Mouse (Mus musculus): ENCODE data around the gene Mettl13.

Gene Mettl13

DNA sequence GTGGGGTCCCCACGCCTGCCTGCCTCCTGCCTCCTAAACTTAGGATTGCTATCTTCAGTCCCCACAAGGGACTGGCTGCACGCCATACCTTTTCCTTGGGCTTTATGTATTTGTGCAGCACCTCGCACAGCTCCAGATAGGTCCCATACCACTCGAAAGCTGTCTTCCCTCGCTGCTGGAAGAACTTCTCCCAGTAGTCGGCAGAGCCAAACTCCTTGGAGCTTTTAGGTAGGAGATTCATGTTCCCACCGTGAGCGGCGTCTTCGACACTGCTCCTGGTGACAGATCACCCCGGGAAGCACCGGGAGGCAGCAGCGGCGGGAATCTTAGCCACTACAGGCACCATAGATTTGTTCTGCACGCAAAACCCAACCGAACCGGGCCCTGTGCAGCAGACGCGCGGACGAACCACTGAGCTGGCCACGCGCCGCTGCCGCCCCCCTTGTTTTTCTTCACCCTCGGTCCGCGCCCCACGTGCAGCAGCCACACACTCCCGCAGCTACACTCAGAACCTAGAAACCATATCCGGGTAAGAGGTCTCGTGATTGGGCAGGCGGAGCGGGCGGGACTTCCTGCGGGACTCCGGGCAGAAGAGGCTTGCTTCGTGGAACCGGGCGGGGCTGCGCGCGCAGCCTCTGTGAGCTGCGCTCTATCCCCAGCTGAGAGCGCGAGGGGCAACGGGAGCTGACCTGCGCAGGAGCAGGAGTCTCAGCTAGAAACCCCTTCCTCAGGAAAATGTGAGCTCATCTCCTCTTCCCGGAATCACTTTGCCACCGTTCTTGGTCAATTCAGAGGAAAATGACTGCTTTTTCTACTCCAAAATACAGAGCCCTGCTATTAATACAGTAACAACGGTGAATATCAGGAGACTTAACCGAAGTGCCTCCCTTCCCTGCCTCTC, at the start of gene Mettl13:
Gene Mettl13 (minus strand): TSS at position 536 of the 901 bp plus-strand sequence.
- DNase-seq, result peak; percentile 88

DNA sequence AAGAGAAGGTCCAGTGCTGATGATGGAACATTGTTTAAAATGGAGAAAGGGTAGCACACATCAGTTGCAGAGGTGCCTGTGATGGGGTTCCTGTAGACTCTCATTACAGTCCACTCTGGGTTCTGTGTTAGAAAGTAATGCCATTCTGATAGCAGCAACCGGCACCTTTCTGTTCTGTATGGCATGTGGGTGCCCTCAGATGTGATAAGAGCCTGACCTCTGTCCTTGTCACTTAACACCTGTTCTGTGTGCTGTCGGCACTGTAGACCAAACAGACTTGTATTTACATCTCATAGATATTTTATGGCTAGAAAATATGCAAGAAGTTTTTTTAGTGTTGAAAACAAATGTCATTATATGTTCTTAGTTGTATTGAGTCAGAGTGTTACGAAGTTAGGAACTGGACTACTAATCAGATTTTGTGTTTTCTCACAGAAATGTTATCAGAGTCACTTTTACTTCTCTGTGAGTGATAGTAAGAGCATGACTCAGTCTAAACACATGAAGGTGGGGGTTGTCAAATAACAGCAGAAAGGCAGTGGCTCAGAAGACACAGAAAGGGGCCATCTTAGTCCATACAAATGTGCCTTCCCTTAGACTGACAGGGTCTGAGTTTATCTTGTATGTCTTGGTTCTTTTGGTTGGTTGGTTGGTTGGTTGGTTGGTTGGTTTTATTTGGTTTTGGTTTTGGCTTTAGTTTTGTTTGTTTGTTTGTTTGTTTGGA, 49.2 kb upstream of the Mettl13 start:
- DNase-seq, result no peak

DNA sequence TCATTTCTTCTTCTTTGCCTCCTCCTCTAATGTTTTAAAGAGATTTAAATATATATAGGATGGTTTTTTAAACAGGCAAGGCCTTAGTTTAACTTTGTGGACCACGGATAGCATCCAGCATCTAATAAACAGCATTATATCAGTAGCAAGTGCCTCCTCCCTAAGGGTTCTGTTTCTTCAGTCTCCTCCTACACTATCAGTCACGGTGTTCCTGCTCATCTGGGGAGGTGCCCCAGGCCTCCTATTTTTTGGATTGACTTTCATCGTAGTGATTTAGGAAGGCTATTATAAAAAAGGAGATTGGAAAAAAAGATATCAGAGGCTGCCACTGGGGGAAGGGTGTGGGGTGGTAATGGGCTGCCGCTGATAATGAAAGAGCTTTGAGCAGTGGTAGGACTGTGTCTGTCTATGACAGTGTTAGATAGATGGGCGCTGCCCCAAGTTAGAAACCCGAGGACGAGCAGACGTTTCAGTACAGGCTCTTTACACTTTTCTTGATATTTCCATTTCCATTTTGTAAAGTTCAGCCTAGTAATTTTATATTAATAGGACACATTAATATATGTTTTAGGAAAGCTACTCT, 42.2 kb upstream of the Mettl13 start:
- no peak for DNase-seq

GRCm38 (mm10) chr1:162589443-162589842, 41.1 kb upstream of the Mettl13 start:
- DNase-seq, result no peak

DNA sequence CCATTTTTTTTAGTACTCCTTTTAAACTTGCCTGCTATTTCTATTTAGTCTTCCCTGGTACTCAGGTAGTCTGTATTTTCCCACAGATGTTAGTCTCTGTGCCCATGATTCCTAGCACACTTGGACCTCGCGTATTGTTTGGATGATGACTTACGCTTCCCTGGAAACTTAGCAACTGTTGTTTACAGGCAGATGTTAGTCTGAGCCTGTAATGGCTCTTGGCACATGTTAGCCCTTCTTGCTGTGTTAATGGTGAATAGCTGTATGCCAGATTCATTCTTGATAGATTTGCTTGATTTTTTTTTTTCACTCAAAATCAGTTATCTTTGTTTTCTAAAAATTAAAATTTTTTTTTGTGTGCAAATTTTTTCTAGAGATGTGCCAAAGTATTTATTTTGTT, 40.3 kb upstream of the Mettl13 start:
- no peak for DNase-seq

DNA sequence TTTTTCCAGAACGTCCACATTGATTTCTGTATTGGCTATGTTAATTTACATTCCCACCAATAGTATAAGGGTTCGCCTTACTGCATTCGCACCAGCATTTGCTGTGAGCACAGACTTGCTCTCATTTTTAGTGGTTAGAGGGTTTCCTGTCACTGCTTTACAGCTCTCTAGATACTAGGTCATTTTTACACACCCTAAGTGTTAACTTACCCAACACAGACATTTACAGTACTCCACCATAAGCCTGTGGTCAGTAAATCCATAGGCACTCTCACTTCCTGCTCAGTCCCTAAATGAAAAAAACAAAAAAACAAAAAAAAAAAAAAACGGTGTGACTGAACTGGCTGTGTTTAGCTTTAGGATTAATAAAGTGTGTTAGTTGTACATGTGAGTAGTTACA, 37.9 kb upstream of the Mettl13 start:
- DNase-seq, result no peak

DNA sequence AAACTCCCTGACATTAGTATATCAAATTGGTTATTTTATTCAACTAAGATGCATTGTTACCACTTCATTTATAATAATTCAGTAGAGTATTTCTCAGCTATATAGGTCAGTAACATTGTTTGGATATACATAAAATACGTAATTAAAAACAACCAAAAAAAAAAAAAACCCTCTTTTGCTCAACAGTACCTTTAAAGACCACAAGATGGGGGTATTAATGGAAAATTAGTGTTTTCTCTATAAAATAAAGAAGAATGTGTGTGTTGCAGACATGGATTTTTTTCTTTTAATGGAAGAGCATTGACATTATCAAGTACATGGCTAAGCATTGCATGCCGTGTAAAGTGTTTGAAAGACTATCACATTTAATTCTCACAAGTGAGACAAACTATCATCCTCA, 34.5 kb upstream of the Mettl13 start:
- no peak for DNase-seq

DNA sequence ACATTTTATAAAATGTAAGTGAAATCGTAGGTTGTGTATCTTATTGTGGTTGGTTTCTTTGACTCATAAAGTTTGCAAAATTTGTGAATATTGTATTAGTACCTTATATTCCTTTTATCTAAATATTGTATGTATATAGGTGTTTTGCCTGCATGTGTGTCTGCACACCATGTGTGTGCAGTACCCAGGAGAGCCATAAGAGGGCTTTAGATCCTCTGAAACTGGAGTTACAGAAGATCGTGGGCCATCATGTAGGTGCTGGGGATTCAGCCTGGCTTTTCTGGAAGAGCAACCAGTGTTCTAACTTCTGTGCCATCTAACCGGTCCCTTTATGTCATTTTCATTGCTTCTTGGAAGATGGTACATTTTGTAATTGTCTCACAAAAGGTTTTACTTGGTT, 26.7 kb upstream of the Mettl13 start:
- DNase-seq, result no peak

DNA sequence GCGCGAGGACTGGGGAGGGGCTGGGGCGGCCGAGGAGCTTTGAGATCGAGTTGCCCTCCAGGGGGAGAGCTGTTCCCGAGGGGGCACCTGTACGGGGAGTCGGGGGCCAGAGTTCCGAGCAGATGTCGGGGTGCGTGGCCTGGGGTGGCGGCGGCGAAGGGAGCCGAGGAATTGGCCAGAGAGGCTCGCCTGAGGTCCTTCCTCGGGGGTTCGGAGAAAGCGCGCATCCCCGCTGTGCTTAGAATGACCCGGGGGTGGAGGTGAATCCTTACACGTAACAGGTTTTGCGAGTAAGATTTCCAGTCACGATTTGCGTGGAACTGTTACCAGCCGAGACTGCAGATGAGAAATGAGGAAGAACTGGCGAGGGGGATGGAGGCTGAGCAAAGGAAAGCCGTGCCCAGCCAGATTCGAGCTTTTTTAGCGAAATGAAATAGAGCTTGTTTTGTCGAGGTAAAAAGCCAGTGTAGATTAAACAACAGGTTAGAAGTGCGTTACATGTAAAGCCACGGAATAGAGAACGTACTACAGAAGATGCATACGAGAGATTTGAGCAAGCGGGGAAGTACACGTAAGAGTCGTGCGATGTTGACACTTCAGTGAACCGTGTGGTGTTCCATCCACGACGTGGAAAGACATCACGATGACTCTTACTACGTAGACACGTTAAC, 22.7 kb upstream of the Mettl13 start:
- DNase-seq, result peak; percentile 39

- DNase-seq, result peak; percentile 93
Measured at GRCm38 (mm10) chr1:162570260-162570748, 22.0 kb upstream of the Mettl13 start, which contains the start of gene Vamp4. Gene Vamp4, plus strand, starts transcription at chr1:162570515.

DNA sequence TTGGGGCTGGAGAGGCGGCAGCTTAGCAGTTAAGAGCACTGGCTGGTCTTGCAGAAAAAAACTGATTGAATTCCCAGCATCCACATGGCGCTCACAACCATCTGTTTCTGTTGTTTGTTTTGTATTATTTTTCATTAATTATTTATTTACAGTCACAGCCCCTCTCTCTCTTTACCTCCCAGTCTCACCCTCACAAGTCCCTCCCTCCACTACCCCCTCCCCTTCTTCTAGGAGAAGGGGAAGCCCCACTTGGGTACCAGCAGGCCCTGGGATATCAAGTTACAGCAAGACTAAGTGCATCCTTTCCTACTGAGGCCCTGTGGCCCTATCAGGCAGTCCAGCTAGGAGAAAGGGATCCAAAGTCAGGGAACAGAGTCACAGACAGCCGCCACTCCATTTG, 19.0 kb upstream of the Mettl13 start:
- no peak for DNase-seq

- no peak for DNase-seq
Measured at GRCm38 (mm10) chr1:162564992-162565391, 16.6 kb upstream of the Mettl13 start.

- no peak for DNase-seq
Measured at GRCm38 (mm10) chr1:162563236-162563635, 14.9 kb upstream of the Mettl13 start.

DNA sequence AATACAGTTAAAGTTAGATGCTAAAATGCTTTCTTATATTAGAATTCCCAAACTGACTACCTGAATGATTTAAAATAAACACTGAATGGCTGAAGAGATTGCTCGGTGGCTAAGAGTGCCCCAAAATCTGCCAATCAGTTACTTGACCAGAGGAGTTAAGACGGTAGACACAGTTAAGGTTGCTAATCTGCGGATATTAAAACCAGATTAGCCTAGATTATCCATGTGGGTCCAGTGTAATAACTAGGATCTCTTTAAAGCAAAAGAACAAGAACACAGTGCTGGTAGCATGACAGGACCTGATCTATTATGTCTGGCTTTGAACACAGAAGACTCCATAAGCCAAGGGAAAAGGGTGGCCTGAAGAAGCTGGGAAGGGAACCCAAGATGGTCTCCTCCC, 5.8 kb upstream of the Mettl13 start:
- no peak for DNase-seq

DNA sequence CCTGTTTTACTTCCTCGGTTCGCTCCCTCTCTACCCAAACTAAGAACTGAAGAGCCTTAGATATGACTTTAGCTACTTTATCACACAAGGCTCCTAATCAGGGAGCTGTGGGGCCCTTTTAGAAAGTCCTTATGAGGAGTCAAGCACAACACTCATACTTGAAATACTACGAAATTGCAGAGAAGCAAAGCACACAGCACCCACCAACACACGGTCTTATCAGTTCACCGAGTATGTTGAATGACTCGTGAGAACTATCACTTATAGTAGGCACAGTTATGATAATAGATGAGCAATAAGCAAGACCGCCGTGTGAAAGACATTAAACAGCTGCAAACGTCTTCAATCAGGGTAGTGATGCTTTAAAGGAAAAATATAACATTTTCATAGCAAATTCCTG, 4.6 kb upstream of the Mettl13 start:
- DNase-seq, result no peak

DNA sequence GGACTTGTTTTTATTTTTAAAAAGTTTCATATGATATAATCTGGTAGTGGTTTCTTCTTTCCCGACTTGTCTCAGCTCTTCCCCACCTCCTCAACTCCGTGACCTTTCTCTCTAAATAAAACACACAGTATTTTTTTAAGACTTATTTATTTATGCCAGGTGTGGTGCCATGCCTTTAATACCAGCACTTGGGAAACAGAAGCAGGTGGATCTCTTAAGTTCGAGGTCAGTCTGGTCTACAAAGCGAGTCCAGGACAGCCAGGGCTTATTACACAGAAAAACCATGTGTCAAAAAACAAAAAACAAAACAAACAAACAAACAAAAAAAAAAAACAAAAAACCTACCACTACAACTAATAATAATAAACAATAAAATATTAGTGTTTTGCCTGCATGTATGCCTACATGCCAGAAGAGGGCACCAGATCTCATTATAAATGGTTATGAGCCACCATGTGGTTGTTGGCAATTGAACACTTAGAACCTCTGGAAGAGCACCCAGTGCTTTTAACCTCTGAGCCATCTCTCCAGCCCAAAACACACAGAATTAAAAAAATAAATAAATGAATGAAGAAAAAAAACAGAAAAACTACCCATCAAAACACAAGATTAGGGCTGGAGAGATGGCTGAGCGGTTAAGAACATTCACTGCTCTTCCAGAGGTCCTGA, 1.4 kb upstream of the Mettl13 start:
- DNase-seq, result no peak

DNA sequence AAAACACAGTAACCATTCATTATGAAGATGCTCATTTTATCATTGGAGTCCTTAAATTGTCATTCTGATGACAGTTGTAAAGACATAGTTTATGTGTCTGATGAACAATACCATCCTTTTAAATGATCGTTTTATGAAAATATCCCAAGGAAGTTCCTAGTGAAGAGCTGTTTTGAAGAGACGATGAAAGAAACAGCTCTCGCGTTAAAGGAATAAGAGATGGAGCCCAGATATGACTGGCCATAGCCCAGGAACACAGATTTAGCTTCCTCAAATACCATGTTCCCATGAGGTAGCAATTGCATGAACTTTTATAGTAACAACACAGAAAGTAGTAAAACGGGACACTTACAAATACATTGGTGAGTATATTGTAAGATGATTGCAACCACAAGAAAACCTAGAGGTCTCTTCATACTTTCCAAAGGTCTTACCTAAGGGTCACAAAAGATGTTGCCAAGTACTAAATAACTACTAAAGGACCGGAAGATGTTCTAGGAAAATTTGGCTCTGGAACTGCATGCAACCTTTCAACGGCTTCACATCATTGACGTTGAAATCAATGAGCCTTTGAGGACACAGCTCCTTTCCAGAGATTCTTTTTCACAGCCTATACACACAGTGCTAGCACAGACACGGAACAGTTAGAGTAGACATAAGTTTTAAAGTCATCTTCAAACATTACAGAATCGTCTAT, 714 bp upstream of the Mettl13 start:
- no peak for DNase-seq

DNA sequence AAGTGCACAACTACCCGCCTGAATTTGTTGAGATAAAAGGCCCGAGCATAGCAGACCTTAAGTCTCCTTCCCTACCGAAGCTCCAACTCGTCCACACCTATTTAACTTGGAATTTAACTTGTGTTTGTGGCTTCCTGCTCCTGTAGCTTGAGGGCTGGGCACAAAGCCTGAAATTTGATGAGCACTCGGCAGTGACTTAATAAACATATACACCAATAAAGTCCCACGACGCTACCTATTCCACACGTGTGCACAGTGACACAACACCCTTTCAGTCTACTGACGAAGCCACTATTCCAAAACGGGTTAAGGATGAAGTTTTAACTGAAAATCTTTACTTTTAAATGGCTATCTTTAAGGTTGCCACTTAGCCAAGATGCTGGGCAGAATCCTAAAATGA, 744 bp downstream of the Mettl13 start:
- no peak for DNase-seq

GRCm38 (mm10) chr1:162543231-162543630, 5.1 kb downstream of the Mettl13 start:
- DNase-seq, result no peak

DNA sequence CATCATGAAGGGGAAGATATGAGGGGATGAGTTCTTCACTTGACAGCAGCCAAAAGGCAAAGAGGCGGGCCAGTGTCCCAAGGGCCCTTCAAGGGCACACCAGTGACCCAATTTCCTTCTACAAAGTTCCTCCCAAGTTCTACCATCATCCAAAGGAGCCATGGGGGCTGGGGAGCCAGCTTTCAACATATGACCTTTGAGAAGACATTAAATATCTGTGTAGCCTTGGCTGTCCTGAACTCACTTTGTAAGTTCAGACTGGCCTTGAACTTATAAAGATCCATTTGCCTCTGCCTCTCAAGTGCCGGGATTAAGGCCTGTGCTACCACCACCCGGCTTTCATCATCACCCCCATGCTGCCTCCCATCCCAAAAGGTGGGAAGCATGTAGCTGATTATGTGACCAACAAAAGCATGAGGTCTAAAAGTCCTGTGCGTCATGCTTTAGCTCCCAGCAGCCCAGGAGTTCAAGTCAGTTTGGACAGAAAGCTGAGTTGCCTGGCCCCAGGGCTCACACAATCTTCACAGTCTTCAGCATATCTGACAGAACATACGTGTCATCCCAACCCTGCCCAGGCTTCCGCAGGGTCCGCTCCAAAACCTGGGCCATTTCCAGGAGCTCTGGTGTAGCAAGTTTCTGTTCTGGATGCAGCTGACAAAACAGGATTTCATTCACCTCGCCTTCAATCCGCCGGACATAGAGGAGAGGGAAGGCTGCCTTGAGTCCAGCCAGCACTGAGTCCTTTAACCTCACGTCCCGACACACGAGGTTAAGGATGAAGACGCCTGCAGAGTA, 14.4 kb downstream of the Mettl13 start:
- DNase-seq, result no peak

- no peak for DNase-seq
Measured at GRCm38 (mm10) chr1:162532330-162532729, 16.0 kb downstream of the Mettl13 start.
